Mouse (Mus musculus): ENCODE data around the gene Vps11.
"Not testable (repeated sequence)": the region's sequence is repeated elsewhere in the genome, so short reads cannot be mapped to it uniquely, and the experiment has no call there.

The Vps11 gene

DNA sequence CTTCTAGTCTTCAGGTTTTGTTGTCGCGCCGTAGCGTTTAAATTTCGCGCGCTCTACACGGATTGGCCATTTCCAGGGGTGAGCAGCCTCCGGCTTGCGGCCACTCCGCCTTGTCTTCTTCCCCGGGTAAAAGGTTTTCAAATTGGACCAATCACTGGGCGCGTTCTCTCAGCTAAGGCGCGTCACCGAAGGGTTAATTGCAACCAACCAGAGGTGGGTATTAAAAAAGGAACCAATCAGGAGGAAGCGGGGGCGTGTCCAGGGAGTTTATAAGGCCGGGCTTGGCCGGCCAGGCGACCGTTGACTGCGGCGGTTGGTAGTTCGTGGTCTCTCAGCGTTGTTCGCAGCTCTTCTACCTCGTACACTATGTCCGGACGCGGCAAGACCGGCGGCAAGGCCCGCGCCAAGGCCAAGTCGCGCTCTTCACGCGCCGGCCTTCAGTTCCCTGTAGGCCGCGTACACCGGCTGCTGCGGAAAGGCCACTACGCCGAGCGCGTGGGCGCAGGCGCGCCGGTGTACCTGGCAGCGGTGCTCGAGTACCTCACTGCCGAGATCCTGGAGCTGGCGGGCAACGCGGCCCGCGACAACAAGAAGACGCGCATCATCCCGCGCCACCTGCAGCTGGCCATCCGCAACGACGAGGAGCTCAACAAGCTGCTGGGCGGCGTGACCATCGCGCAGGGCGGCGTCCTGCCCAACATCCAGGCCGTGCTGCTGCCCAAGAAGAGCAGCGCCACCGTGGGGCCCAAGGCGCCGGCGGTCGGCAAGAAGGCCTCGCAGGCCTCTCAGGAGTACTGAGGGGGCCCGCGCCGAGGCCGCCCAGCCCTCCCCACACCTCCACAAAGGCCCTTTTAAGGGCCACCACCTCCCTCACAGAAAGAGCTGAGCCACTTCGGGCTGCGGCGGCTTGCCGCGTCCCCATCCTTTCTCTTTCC is 26.8 kb downstream of the Vps11 start, which contains the start of gene H2afx:
TSS of gene H2afx (plus strand) at position 299 of the 935 bp plus-strand sequence.
- peak; percentile 99 for DNase-seq

DNA sequence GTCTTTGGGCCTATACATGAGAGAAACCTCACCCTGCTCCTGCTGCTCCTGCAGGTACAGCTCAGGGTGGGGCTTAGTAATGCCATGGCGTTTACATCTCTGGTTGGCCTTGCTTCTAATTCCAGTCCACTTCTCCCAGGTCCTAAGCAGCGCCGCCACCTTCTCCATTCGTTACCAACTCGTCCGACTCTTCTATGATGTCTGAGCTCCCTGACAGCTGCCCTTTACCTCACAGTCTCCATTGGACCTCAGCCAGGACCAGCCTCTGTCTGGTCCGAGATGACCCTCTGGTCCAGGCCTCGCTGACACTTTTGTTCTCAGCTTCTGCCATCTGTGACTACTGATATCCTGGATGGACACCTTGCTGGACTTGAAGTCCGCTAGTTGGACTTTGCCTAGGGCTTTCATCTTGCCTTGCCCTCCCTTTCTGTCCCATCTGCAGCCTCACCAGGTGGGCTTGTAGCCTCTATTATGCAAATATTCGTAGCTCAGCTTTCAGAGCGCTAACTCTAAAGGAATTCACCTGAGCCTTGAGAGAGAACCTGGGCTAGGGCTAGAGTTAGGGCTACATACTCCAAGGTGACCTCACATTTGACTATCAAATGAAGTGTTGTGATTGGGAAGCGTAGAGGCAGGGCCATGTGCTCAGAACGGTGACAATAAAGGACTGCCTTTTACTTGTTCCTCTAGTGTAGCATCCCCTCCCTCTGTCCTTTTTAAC is 28.4 kb downstream of the Vps11 start:
- DNase-seq: no peak

DNA sequence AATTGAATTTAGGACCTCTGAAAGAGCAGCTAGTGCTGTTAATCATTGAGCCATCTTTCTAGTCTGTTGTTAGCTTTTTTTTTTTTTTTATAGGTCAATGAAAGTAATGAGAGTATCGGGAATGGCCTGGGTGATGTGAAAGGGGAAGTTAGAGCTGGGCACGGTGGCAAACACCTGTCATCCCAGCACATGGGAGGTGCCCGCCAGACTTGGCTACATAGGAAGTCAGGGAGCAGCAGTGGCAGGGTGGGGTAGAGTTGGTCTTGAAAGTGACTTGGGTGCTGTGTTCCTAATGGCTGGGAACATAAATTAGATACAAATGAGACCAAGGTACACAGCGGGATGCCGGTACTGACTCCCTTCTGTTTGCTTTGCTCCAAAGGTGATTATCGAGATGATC is 30.7 kb downstream of the Vps11 start:
- no peak for DNase-seq

DNA sequence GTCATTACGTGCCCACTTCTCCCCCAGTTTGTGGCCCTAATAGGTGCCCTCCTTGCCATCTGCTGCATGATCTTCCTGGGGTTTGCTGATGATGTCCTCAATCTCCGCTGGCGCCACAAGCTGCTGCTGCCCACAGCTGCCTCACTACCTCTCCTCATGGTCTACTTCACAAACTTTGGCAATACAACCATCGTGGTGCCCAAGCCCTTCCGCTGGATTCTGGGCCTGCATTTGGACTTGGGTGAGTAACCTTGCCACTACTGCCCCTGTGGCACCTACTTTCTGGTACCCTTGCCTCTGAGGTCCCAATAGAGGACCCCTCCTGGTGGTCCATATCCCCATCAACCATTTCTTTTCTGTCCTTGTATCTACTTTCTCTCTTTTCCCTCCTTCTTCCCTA is 33.5 kb downstream of the Vps11 start:
- no peak for DNase-seq

DNA sequence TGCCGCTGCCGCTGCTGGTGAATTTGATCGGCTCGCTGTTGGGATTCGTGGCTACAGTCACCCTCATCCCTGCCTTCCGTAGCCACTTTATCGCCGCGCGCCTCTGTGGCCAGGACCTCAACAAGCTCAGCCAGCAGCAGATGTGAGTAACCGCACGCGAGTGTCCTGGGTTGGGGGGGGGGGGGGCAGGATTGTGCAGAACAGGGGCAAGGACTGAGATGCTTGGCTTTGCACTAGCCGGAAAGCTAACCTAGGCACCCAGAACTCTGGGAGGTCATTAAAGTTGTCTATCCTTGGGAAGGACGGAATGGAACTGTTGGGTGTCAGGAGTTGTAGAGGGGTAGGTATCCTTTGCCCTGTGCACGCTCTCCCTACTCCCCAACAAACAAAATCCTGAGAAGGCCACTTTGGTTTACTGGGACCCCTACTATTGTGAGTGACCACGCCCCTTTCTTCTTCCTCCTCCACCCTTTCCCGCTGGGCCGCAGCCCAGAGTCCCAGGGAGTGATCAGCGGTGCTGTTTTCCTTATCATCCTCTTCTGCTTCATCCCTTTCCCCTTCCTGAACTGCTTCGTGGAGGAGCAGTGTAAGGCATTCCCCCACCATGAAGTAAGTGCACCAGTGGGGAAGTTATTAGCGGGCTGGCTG is 34.3 kb downstream of the Vps11 start:
- peak; percentile 48 to 62 for DNase-seq

DNA sequence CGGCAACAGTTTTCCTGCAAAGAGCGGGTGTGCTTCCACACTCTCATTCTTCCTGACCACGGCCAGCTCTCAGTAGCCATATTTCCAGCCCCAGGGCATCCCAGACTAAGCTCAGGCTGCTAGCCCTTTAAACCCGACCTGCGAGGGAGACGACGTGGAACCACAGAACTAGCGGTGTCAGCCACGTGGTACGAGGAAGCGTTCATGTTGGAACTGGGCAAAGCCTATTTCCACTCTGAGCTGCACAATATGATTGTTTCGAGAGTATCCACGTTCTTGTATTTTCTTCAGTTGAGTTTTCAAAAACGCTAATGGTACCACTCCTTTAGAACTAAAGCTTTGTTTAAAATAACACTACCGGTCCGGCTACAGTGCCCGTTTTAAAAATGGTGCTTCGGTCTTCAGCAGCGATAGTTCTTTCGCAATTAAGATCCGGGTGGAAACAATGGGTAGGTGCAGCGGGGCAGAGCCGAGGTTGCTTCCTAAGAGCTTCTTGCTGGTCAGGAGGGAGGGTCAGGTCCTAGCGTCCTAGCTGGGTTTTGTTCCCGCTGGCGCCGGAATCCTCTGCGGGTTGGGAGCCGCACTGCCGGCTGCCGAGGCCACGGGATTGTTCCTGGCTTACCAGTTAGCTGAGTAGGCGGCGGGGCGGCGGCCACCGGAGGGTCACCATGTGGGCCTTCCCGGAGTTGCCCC is 35.0 kb downstream of the Vps11 start:
- peak; percentile 91 to 96 for DNase-seq

DNA sequence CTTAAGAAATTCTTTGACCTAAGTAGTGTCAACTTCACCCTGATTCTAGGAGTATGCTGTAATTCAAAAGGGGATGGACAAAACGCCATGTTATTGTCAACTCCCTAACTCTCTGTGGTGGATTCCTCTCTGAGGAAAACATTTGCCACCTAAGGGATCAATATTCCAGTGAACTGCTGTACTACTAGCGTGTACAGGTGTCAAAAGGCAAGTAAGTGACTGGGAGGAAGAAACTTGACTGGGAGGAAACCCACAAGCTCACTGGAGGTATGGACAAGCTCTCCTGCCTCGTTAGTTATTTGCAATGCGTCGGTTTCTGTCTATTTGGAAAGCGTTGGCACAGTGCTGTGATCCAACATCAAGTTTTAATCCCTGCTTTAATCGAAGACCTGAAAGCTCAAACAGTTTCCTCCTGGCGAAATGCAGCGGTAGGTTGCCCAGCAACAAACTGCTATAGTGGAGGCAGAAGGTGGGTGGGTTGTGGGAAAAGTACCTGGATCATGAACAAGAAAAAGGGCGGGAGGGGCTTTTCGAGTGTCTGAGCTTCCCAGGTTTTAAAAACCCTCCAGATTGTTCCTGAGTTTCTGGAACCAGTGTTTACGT is 35.6 kb downstream of the Vps11 start, which contains the start of gene Dpagt1:
TSS of gene Dpagt1 (plus strand) at position 252 of the 603 bp plus-strand sequence.
- no peak for DNase-seq

DNA sequence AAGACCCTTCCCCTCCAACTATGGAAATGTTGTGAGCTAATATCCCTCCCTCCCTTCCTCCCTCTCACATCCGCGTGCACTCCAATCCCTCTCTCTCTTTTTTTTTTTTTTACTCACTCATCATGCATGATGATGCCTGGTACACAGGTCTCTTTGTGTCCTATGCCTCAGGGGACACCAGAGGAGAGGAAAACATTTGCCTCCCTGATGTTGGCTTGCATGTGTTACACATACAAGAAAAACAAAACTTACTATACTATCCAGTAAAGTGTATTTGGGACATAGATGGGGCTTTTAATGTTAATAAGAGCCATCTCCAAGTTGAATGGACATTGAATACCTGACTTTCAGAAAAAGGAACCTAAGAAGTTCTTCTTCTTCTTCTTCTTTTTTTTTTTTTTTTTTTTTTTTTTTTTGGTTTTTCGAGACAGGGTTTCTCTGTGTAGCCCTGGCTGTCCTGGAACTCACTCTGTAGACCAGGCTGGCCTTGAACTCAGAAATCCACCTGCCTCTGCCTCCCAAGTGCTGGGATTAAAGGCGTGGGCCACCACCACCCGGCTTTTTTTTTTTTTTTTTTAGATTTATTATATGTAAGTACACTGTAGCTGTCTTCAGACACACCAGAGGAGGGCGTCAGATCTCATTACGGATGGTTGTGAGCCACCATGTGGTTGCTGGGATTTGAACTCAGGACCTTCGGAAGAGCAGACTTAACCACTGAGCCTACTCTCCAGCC is 36.3 kb downstream of the Vps11 start:
- DNase-seq: not testable (repeated sequence)

DNA sequence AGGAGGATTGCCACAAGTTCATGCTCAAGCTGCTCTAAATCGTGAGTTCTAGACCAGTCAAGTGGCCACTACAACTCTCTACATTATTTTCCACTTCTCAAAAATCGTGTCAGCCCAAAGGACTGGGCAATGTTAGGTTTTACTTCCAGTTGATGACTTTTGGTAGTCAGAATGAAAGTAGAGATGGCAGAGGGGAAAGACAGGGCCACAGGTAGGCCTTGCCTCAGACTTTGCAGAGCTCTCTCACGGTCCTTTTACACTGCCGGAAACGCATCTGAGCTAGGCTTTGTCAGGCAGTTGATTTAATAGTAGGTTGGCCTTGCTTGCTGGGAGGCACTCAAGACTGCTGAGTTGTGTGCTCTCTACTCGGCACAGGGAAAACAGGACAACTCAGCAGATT is 37.3 kb downstream of the Vps11 start:
- no peak for DNase-seq

DNA sequence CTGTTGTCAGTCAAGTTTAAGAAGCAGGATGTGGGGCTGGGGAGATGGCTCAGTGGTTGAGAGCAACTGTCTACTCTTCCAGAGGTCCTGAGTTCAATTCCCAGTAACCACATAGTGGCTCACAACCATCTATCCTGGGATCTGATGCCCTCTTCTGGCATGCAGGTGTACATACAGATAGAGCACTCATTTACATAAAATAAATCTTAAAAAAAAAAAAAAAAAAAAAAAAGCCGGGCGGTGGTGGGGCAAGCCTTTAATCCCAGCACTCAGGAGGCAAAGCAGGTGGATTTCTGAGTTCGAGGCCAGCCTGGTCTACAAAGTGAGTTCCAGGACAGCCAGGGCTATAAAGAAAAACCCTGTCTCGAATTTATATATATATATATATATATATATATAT is 37.8 kb downstream of the Vps11 start:
- DNase-seq: not testable (repeated sequence)

DNA sequence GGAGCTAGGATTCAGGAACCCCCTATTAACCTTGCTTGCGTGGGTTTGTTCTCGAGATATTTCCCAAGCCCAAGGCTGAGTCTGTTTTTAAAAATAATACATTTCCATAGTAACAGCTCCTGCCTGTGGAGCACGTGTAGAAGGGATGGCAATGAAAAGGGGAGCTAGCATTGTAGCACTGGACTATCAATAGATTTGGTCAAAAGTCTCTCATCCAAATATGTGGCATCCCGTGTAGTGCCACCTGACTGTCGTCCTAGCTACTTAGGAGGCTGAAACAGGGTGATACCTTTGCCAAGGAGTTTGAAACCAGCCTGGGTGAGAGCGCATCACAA is 40.7 kb downstream of the Vps11 start:
- no peak for DNase-seq

DNA sequence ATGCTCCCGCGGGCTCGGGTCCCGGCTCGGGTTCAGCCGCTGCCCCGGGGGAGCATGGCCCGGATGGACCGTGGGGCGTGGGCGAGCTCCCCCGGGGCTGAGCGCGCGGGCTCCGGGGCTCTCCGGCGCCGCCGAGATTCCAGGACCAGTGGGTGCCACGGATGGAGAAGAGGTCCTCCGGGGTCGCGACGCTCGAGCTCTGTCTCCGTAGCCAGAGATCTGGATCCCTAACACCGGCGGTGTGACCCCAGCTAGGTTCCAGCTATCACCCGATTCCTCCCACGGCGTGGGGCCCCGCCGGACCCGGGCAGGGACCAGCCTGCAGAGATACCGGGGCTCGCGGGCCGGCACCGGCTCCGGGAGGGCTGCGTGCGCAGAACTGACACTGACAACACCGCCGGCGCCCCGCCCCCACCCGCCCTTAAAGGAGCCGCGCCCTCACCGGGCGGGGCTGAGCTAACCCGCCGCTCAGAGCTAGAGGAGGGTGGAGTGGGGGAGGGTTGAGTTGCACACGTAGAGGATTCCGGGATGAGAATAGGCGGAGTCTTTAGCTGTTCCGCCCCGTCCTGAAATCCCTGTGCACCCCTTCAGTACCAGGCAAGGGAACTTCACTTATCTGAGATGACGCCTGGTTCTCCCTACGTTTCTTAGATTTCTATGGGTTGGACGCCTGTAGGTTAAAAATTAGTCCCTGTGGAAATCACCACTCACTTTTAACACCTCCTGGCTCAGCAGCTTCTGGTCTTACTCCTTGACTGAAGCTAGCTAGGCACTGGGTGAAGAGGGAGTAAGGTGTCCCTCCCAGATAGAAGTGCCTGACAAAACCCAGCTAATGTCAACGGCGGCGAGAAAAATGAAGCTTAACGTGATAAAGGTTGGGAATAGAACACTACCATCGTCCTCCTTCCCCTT is 41.3 kb downstream of the Vps11 start, which contains the start of gene C2cd2l:
TSS of gene C2cd2l (minus strand) at position 399 of the 912 bp plus-strand sequence.
- DNase-seq: peak; percentile 95 to 98

DNA sequence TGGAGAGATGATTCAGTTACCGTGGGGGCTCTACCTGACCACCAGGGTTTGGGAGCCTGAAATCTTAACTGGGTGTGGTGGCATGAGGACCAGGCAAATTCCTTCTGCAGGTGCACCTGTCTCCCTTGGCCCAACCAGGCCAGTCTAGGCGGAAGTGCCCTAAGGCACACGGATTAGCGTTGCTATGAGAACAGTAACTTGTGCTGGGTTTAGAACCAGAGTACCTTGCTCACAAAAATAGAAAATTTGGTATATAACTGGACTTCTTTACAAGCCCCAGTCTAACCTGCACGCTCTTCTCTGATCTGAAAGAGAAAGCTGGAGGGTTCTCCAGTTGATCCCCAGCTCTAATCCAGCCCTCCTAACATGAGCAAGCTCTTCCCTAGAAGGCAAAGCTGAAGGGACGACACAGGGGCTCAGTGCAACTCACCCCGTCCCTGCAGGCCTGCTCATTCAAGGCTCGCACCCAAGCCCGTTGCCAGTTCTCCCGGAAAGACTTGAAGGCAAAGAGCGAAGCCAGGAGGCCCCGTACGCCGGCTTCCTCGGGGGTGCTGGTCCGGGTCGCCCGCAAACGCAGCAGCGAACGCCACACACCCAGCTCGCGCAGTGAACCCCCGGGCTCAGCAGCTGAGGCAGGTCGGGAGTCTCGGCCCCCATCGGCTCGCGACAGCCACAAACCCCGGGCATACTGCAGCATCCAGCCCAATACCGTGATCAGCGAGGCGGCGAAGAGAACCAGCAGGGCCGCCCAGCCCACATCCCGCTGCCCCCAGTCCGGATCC is 42.2 kb downstream of the Vps11 start:
- peak; percentile 25 to 58 for DNase-seq

DNA sequence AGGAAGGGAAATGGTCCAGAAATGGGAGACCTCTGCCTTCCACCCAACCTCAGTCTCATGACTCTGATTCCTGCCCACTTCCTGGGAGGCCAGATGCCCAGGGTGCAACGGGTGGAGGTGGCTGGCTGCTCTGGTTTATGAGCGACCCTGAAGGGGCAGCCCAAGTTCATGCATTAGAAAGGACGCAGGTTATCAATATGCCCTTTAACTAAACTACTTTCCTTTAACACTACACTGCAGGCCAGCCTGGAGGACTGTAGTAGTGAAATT is 42.7 kb downstream of the Vps11 start:
- peak; percentile 59 to 81 for DNase-seq

DNA sequence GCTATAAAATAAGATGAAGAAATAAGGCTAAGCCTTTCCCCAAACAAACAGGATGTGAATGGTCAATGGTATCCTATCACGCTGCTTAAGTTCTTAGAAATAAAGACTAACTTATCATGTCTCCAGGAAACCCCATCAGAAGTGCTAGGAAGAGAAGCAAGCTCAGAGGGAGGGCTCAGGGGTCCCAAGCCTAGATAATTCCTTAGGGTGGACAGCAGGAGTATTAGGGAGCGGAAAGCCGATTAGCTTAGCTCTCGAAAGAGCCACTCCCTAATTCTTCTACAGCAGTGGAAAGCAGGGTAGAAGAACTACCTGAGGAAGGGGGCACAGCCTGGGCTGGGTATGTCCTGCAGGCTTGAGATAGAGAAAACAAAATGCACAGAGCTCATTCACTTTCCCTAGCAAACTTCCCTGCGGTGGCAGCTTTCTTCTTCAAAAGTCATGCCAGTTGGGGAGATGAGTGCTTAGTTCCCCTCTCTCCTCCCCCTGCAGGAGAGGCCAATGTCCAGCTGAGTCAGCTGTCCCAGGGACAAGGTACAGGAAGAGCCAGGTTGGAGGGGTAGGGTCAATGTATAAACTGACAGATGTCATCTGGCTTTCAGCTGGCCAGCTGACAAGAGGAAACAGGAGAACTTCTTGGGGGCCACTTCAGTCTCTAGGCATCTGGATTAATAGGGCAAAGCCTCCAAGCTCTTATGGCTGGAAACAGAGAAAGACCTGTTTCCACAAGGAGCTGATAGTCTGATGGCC is 43.2 kb downstream of the Vps11 start:
- DNase-seq: peak; percentile 75 to 91

DNA sequence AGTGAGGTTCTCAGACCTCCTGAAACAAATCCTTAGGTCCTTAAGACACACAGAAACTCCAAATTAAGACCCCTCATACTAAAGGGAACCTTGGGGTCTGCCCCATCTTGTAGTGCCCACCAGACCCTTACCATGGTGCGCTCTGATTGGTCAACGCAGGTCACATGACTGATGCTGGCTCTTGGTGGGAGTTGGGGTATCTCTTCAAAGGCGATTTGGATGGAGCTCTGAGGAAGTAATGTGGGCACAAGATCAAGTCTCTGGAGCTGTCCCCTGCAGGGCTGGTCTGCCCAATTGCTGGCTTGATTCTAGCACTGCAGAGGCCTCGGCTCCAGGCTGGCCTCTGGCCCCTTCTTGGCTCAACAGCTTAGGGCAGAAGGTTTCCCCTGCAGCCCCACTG is 44.0 kb downstream of the Vps11 start:
- peak in 1 of 2 experiments; percentile 49 for DNase-seq

DNA sequence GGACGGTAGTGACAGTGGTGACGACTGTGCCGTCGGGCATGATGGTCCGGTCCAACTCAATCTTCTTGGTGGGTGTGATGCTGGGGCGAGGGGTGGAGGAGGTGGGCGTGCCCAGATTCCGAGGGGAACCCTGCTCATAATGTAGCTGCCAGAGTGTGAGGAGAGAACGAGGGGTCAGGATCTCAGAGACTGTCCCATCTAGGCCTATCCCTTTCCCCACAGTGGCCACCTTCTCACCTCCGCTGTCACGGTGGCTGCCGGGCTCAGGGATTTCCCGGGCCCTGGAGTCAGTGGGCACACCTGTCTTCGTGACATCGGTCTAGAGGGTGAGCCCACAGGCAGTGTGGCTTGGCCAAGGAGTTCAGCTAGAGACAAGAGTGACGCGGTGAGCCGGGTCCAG is 46.6 kb downstream of the Vps11 start:
- no peak for DNase-seq

DNA sequence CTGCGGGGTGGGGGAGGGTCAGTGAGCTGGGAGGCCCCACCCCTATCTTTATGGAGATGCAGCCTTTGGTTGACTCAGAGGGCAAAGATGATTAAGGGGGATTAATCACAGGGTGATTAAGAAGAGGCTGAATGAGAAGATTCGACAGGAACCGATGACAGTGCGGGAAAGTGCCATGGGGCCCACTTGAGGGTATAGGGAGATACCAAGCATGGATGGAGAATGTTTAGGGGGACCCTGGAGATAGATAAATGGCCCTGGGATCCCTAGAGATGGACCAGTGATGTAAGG is 47.3 kb downstream of the Vps11 start:
- DNase-seq: no peak

All from kidney, postnatal 25 days (tissue).